Mouse (Mus musculus): Measurements from ENCODE around the gene 9230113P08Rik. TPM values are rescaled to one million over a fixed set of nuclear protein-coding genes. Genes with fewer than 3 reads are reported as not detected.
"Not testable (repeated sequence)": the region's sequence is repeated elsewhere in the genome, so short reads cannot be mapped to it uniquely, and the experiment has no call there.

The 9230113P08Rik gene
- not detected in 3 replicates for total RNA-seq (2017)

DNA sequence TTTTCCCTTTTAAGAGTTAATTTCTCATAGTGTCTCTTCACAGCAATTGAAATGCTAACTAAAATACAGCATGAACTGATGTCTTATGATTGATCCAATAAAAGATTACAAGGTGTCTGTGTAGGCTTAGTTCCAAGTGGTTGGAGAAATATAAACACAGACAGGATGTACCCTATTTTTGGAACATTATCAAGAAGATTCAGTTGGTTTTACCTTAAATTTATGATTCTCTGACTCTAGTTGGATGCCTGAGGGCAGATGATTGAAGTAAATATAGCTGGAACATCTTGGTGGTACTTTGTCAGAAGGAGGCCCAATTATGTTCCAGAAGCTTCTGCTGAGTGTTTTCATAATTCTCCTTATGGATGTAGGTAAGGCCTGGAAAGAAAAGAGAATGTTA, at the start of gene 9230113P08Rik:
Gene 9230113P08Rik (plus strand): TSS at position 301 of the 400 bp plus-strand sequence.
- ATAC-seq (replicated peaks; ENCODE audit: insufficient number of reproducible peaks, low FRiP score, low TSS enrichment, poor library complexity, severe bottlenecking) = not testable (repeated sequence)

DNA sequence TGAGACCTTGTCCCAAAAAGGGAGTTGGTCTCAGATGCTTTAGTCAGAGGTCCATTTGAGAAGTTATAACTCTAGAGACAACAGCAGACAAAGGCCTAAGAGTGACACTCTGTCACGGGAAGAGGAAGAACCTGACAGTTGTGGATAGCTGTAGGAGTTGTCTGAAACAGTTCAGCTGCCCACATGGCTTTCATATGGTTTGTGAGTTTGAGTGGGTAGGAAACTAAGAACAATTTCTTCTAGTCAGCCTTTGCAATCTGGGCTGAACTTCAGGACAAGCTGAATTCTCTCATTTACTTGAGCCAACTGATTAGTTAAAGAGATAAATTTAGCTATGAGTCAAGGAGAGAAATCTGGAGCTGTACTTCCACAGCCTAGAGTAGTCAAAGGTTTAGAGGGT, 15.1 kb upstream of the 9230113P08Rik start:
- ATAC-seq (replicated peaks; ENCODE audit: insufficient number of reproducible peaks, low FRiP score, low TSS enrichment, poor library complexity, severe bottlenecking) = not testable (repeated sequence)

DNA sequence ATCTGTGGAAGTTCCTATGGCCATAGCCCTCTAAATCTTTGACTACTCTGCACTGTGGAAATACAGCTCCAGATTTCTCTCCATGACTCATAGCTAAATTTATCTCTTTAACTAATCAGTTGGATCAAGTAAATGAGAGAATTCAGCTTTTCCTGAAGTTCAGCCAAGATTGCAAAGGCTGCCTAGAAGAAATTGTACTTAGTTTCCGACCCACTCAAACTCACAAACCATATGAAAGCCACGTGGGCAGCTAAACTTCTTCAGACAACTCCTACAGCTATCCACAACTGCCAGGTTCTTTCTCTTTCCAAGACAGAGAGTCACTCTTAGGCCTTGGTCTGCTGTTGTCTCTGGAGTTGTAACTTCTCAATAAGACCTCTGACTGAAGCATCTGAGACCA, 3.7 kb upstream of the 9230113P08Rik start:
- no peak for ATAC-seq (replicated peaks; ENCODE audit: insufficient number of reproducible peaks, low FRiP score, low TSS enrichment, poor library complexity, severe bottlenecking)

- ATAC-seq (replicated peaks; ENCODE audit: insufficient number of reproducible peaks, low FRiP score, low TSS enrichment, poor library complexity, severe bottlenecking) = no peak
Measured at GRCm38 (mm10) chr9:35930817-35931216, 22.6 kb downstream of the 9230113P08Rik start.

Other genes starting within 250 kb of the 9230113P08Rik start
- gene Pate1, start 221.0 kb upstream of the 9230113P08Rik start, total RNA-seq (2017) = not detected in 3 replicates
- not detected in 3 replicates for gene Gm17677, start 167.4 kb upstream of the 9230113P08Rik start, total RNA-seq (2017)
- gene Gm17727, start 130.3 kb upstream of the 9230113P08Rik start, total RNA-seq (2017) = not detected in 3 replicates
- not detected in 3 replicates for gene Gm27235, start 118.3 kb upstream of the 9230113P08Rik start, total RNA-seq (2017)
- gene D730048I06Rik, start 118.3 kb upstream of the 9230113P08Rik start, total RNA-seq (2017) = not detected in 3 replicates
- gene 9230110F15Rik, start 64.3 kb upstream of the 9230113P08Rik start, total RNA-seq (2017) = not detected in 3 replicates
- not detected in 3 replicates for gene Gm5916, start 220.4 kb downstream of the 9230113P08Rik start, total RNA-seq (2017)